Mouse (Mus musculus): ENCODE results near the gene Dnm2. TPM values are rescaled to one million over a fixed set of nuclear protein-coding genes. Genes with fewer than 3 reads are reported as not detected.
A peak's percentile ranks its signal among the peaks of the same experiment; 100 is the strongest.
"Not testable (repeated sequence)": the region's sequence is repeated elsewhere in the genome, so short reads cannot be mapped to it uniquely, and the experiment has no call there.

The Dnm2 gene
- polyA plus RNA-seq, 1 experiment: 68.6 TPM

GRCm38 (mm10) chr9:21456930-21457634 is 32.4 kb downstream of the Dnm2 start:
- no peak overlapping the region for H3K4me3 ChIP-seq (replicated peaks; ENCODE audit: insufficient read depth, low read depth, low read length)
- WGBS: 76% methylated on average over 10 of the region's 10 CpGs
- H3K4me1 ChIP-seq (ENCODE audit: control insufficient read depth, insufficient read depth, low read length): peaks cover 19% of the 10 kb centered on the region
- TF ChIP-seq POLR2A (IDR thresholded peaks at IDR 0.05; ENCODE audit: borderline replicate concordance, insufficient read depth, low read length): no peak
- TF ChIP-seq CTCF (IDR thresholded peaks at IDR 0.05; ENCODE audit: borderline replicate concordance, insufficient read depth, low read depth, low read length): no peak
- no peaks in the 10 kb centered on the region for H3K27me3 ChIP-seq (ENCODE audit: control insufficient read depth, insufficient read depth, low read length)
- no peak for DNase-seq
- no peak overlapping the region for H3K27ac ChIP-seq (ENCODE audit: insufficient read depth, low read length)

DNA sequence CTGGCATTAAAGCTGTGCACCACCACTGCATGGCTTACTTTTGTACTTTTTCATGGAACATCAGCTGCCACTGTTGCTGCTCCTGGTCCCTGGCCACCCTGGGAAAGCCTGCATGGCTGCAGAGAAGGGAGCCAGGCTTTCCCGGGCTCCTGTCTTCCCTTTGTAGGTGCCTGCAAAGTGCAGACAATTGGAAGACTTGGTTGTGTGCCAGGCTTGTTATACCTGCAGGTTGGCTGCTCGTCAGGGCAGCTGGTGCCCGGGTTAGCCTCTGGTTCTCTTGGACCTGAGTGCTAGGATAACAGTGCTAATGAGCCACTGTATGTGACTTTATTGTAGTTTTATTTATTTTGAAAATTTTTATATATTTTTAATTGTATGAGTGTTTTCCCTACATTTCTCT is 34.1 kb downstream of the Dnm2 start:
- TF ChIP-seq POLR2A (IDR thresholded peaks at IDR 0.05; ENCODE audit: borderline replicate concordance, insufficient read depth, low read length) (no peak), CTCF (IDR thresholded peaks at IDR 0.05; ENCODE audit: borderline replicate concordance, insufficient read depth, low read depth, low read length) (no peak)
- DNase-seq: peak; percentile 41 to 62
- H3K4me3 ChIP-seq (replicated peaks; ENCODE audit: insufficient read depth, low read depth, low read length): no peak overlapping the region
- 8% methylated on average over 3 of the region's 3 CpGs for WGBS
- peaks cover 22% of the 10 kb centered on the region for H3K4me1 ChIP-seq (ENCODE audit: control insufficient read depth, insufficient read depth, low read length)
- no peak overlapping the region for H3K27ac ChIP-seq (ENCODE audit: insufficient read depth, low read length)
- no peaks in the 10 kb centered on the region for H3K27me3 ChIP-seq (ENCODE audit: control insufficient read depth, insufficient read depth, low read length)

DNA sequence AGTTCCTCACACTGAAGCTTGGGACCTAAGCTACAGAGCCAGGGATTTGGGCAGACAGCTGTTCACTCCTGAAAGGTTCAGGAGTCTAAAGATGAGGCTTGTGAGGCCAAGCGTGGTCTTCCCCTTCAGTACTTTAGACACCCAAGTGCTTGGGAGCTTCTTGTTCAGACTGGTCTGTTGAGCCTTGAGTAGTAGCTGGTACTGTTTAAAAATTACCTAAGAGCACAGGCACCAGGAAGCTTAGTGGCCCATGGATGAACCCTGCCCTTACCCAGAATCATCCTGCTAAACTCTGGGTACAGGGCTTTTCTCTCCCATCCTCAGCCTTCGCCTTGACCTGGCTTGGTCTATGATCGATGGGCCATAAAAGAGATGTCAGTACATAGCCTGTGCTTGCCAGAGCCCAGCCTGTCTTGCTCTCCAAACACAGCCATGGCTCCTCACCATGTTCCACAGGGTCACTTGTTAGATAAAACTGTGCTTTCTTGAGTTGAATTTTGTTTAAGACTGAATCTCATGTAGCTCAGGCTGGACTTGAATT is 35.8 kb downstream of the Dnm2 start:
- 88% methylated on average over 3 of the region's 3 CpGs for WGBS
- TF ChIP-seq POLR2A (IDR thresholded peaks at IDR 0.05; ENCODE audit: borderline replicate concordance, insufficient read depth, low read length): no peak
- TF ChIP-seq CTCF (IDR thresholded peaks at IDR 0.05; ENCODE audit: borderline replicate concordance, insufficient read depth, low read depth, low read length): no peak
- no peak overlapping the region for H3K27ac ChIP-seq (ENCODE audit: insufficient read depth, low read length)
- peaks cover 23% of the 10 kb centered on the region for H3K4me1 ChIP-seq (ENCODE audit: control insufficient read depth, insufficient read depth, low read length)
- no peak for DNase-seq
- no peaks in the 10 kb centered on the region for H3K27me3 ChIP-seq (ENCODE audit: control insufficient read depth, insufficient read depth, low read length)
- no peak overlapping the region for H3K4me3 ChIP-seq (replicated peaks; ENCODE audit: insufficient read depth, low read depth, low read length)

DNA sequence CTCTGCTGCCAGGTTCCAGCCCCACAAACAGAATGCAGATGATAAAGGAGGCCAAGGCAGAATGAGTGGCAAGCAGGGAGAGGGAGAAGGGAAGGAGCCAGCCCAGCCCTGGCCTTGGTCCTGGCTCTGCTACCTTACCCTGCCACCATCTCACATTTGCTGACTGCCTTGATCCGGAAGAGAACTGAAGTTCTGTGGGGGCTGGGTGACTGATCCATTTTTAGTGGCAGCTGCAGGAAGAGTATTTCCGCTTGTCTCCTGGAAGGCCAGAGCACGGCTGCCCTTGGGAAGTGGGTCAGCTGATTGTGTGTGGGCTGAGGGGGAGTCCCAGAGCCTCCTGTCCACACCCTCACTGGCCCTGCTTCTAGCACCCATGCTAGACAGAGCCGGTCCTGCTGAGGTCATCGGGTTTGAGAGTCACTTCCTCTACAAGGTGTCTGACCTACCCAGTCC is 38.5 kb downstream of the Dnm2 start:
- peak; percentile 42 to 45 for DNase-seq
- Histone ChIP-seq H3K27ac (ENCODE audit: insufficient read depth, low read length) (peak overlapping the region; percentile 67), H3K4me1 (ENCODE audit: control insufficient read depth, insufficient read depth, low read length) (peaks cover 21% of the 10 kb centered on the region), H3K27me3 (ENCODE audit: control insufficient read depth, insufficient read depth, low read length) (no peaks in the 10 kb centered on the region), H3K4me3 (replicated peaks; ENCODE audit: insufficient read depth, low read depth, low read length) (no peak overlapping the region)
- WGBS: 18% methylated on average over 5 of the region's 5 CpGs
- no peak for TF ChIP-seq CTCF (IDR thresholded peaks at IDR 0.05; ENCODE audit: borderline replicate concordance, insufficient read depth, low read depth, low read length)
- no peak for TF ChIP-seq POLR2A (IDR thresholded peaks at IDR 0.05; ENCODE audit: borderline replicate concordance, insufficient read depth, low read length)

- Histone ChIP-seq H3K27me3 (ENCODE audit: control insufficient read depth, insufficient read depth, low read length) (no peaks in the 10 kb centered on the region), H3K27ac (ENCODE audit: insufficient read depth, low read length) (peak overlapping the region; percentile 67)
- WGBS: 23% methylated on average over 3 of the region's 3 CpGs
These were observed 39.3 kb downstream of the Dnm2 start for GRCm38 (mm10) chr9:21463766-21464564.

GRCm38 (mm10) chr9:21464565-21464928 is 39.8 kb downstream of the Dnm2 start:
- WGBS: 79% methylated on average over 7 of the region's 7 CpGs
- H3K4me3 ChIP-seq (replicated peaks; ENCODE audit: insufficient read depth, low read depth, low read length); H3K27me3 ChIP-seq (ENCODE audit: control insufficient read depth, insufficient read depth, low read length); DNase-seq: not testable (repeated sequence)
- peaks cover 21% of the 10 kb centered on the region for H3K4me1 ChIP-seq (ENCODE audit: control insufficient read depth, insufficient read depth, low read length)
- H3K27ac ChIP-seq (ENCODE audit: insufficient read depth, low read length): peak overlapping the region; percentile 13; the same call in 1 of the 2 replicates

More at GRCm38 (mm10) chr9:21463766-21464564, 39.3 kb downstream of the Dnm2 start:
- DNase-seq: peak; percentile 66 to 78
- no peak for TF ChIP-seq POLR2A (IDR thresholded peaks at IDR 0.05; ENCODE audit: borderline replicate concordance, insufficient read depth, low read length)
- Histone ChIP-seq H3K4me1 (ENCODE audit: control insufficient read depth, insufficient read depth, low read length) (peaks cover 21% of the 10 kb centered on the region), H3K4me3 (replicated peaks; ENCODE audit: insufficient read depth, low read depth, low read length) (no peak overlapping the region)

- H3K4me1 ChIP-seq (ENCODE audit: control insufficient read depth, insufficient read depth, low read length): peaks cover 3% of the 10 kb centered on the region; the same call in 1 of the 2 replicates
- WGBS: 88% methylated on average over 20 of the region's 20 CpGs
- H3K4me3 ChIP-seq (replicated peaks; ENCODE audit: insufficient read depth, low read depth, low read length): no peak overlapping the region
- TF ChIP-seq CTCF (IDR thresholded peaks at IDR 0.05; ENCODE audit: borderline replicate concordance, insufficient read depth, low read depth, low read length) (peak; percentile 59; the same call in 1 of the 2 replicates), POLR2A (IDR thresholded peaks at IDR 0.05; ENCODE audit: borderline replicate concordance, insufficient read depth, low read length) (no peak)
- no peaks in the 10 kb centered on the region for H3K27me3 ChIP-seq (ENCODE audit: control insufficient read depth, insufficient read depth, low read length)
- DNase-seq: peak; percentile 50 to 66
- H3K27ac ChIP-seq (ENCODE audit: insufficient read depth, low read length): no peak overlapping the region
These were observed 44.6 kb downstream of the Dnm2 start for GRCm38 (mm10) chr9:21469032-21470024.
